Mouse (Mus musculus) hindbrain, postnatal 0 days (tissue): ENCODE results near the gene Xpnpep2. TPM values are rescaled to one million over a fixed set of nuclear protein-coding genes. Genes with fewer than 3 reads are reported as not detected.

Experiments
- ATAC-seq: fragments of 200-750 bp; cut with Nextera tagmentation; 2 replicates; pipeline ENCODE4 v1.8.0; 2017; ENCODE audit warnings: mild to moderate bottlenecking, moderate TSS enrichment, moderate library complexity
- DNase-seq: peaks from one replicate; pipeline ENCODE4 v3.0.0-alpha.2; 2015; ENCODE audit warnings: low spot score
- H3K27ac ChIP-seq: fragments of 300-500 bp; sonication (generic); 2 replicates; pipeline ENCODE4 v1.5.1; 2014; ENCODE audit warnings: mild to moderate bottlenecking
- H3K27me3 ChIP-seq: fragments of 300-500 bp; sonication (generic); 2 replicates; pipeline ENCODE4 v1.6.1; 2014; ENCODE audit warnings: low read length, mixed read lengths; ENCODE audit not compliant: insufficient read depth
- H3K36me3 ChIP-seq: fragments of 300-500 bp; sonication (generic); 2 replicates; pipeline ENCODE4 v1.6.1; 2014; ENCODE audit warnings: low read length, mixed read lengths; ENCODE audit not compliant: insufficient read depth
- H3K4me1 ChIP-seq: fragments of 300-500 bp; sonication (generic); 2 replicates; pipeline ENCODE4 v1.6.1; 2014; ENCODE audit warnings: antibody characterized with exemption, low read length, mixed read lengths; ENCODE audit not compliant: insufficient read depth
- H3K4me2 ChIP-seq: fragments of 300-500 bp; sonication (generic); 2 replicates; pipeline ENCODE4 v1.6.1; 2014; ENCODE audit warnings: low read depth, mild to moderate bottlenecking, low read length, moderate library complexity, mixed read lengths
- H3K4me3 ChIP-seq: fragments of 300-500 bp; sonication (generic); 2 replicates; pipeline ENCODE4 v1.5.1; 2014; ENCODE audit warnings: low read length
- H3K9ac ChIP-seq: fragments of 300-500 bp; sonication (generic); replicated peaks from 2 replicates; pipeline ENCODE4 v1.6.1; 2014; ENCODE audit warnings: mild to moderate bottlenecking, low read length, moderate library complexity, mixed read lengths
- H3K9me3 ChIP-seq: fragments of 300-500 bp; sonication (generic); 2 replicates; pipeline ENCODE4 v1.6.1; 2016; ENCODE audit warnings: low read length, mixed read lengths
- CTCF ChIP-seq: IDR thresholded peaks from 2 replicates; pipeline ENCODE4 v1.5.1; 2016; ENCODE audit warnings: antibody characterized with exemption, control low read depth, low read depth
- WGBS: fragments of 180-500 bp; shearing (Covaris S2); extraction: QIAGEN DNeasy Blood & Tissue Kit; methylation state at CpG from one replicate; pipeline ENCODE4 v1.1.7; 2014; 5-methylcytosine and 5-hydroxymethylcytosine counted together
- polyA plus RNA-seq: library from polyadenylated mRNA; unstranded; fragments of >200 nt; fragmentation: Nextera tagmentation; extraction: Ambion mirVana; gene quantifications from 2 replicates; pipeline ENCODE4 v1.2.1, GENCODE M21; 2015
- total RNA-seq: library from RNA; depleted of rRNA; stranded (reverse); fragments of >200 nt; gene quantifications from 2 replicates; pipeline ENCODE4 v1.2.3, GENCODE M21; 2014

Gene Xpnpep2
- total and polyA plus RNA-seq, 2 experiments from 2014 or later: 0.51 to 6.8 TPM

DNA sequence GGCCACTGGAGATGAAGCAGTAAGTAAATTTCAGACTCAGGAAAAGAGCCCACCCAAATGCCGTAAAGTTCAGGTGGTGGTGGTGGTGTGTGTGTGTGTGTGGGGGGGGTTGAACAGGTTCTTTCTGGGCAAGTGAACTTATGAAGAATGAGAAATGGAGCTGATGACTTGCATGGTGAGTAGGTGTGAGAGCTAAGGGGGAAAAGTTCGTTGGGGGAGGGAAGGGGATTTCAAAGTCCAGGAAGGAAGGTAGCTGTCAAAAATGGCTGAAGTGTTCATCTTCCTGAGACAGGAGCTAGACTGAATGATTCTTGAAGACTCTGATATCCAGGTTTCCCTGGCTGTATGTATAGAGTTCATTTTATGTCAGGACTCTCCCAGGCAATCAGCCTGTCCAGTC lies 38.7 kb downstream of the Xpnpep2 start:
- no peak for TF ChIP-seq CTCF
- ATAC-seq (no peak), DNase-seq (no peak)
- Histone ChIP-seq H3K9me3 (no peaks in the 10 kb centered on the region), H3K36me3 (no peaks in the 10 kb centered on the region), H3K9ac (no peak overlapping the region), H3K27me3 (no peaks in the 10 kb centered on the region), H3K4me2 (no peak overlapping the region), H3K4me1 (no peaks in the 10 kb centered on the region), H3K27ac (no peak overlapping the region), H3K4me3 (no peak overlapping the region)
- 80% methylated on average over 2 of the region's 2 CpGs for WGBS

DNA sequence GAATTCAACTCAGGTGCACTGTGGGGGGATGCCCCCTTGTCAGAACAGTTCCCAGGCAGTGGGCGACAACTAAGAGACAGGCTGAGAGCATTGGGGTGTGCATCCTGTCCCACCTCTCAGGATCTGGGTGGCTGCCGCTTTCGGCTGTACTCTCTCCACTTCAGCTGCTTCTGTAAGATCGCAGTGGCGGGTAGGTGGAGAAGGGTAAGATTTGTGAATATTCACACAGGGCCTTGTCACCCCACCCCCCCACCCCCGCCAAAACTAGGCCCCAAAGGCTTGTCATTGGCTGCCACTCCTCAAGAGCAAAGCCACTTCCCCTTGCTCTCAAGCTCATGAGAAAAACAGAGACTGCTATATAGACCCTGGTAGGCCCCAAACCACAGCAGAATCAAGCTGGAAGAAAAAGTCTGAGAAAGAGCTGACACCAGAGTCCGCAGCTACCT lies 39.2 kb downstream of the Xpnpep2 start:
- DNase-seq (no peak), ATAC-seq (no peak)
- Histone ChIP-seq H3K27ac (no peak overlapping the region), H3K9ac (no peak overlapping the region), H3K9me3 (no peaks in the 10 kb centered on the region), H3K4me3 (no peak overlapping the region), H3K27me3 (no peaks in the 10 kb centered on the region), H3K4me2 (no peak overlapping the region), H3K36me3 (no peaks in the 10 kb centered on the region), H3K4me1 (no peaks in the 10 kb centered on the region)
- 86% methylated on average over 7 of the region's 7 CpGs for WGBS
- no peak for TF ChIP-seq CTCF

DNA sequence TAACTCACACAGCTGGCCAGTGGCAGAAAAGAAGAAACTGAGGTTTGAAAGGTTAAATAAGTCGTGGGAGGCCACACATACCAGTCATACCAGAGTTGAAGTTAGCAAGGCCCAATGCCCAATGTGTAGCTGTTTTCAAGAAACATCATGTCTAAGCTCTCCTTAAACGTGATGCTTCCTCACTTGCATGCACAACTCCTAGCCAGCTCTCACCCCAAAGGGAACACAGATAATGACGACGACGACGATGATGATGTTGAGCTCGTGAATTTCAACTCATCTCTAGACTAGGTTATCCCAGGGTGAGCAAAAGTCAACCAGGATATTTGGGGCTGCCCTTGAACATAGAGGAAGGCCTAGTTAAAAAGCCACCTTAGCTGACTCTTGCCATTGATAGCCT lies 43.6 kb downstream of the Xpnpep2 start:
- no peak overlapping the region for H3K27ac ChIP-seq
- H3K9ac ChIP-seq: no peak overlapping the region
- no peak overlapping the region for H3K4me3 ChIP-seq
- no peak overlapping the region for H3K4me2 ChIP-seq
- TF ChIP-seq CTCF: no peak
- no peak for ATAC-seq
- 71% methylated on average over 7 of the region's 7 CpGs for WGBS
- no peaks in the 10 kb centered on the region for H3K4me1 ChIP-seq
- no peaks in the 10 kb centered on the region for H3K36me3 ChIP-seq
- H3K9me3 ChIP-seq: no peaks in the 10 kb centered on the region
- DNase-seq: no peak
- no peaks in the 10 kb centered on the region for H3K27me3 ChIP-seq

DNA sequence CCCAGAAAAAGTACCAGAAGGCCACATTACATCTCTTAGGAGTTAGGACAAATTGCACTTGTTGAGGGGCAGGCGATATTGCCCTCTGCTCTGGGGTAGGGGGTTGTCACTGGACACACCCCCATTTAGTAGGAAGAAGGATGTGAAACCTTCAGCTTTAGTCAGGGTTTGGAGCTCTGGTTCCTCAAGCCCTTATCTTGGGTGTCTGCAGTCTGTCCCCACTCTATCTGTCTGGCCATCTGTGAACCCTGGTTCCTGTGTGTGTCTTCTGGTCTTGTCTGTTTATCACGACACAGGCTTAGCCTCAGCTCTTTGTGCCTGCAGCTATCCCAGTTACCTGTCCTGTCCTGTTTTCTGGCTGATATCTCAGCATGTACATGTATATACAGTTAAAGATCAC lies 44.9 kb downstream of the Xpnpep2 start:
- H3K4me1 ChIP-seq: no peaks in the 10 kb centered on the region
- no peaks in the 10 kb centered on the region for H3K9me3 ChIP-seq
- no peak for DNase-seq
- ATAC-seq: no peak
- no peak overlapping the region for H3K4me2 ChIP-seq
- TF ChIP-seq CTCF: no peak
- H3K27ac ChIP-seq: no peak overlapping the region
- 90% methylated on average over 2 of the region's 2 CpGs for WGBS
- no peak overlapping the region for H3K4me3 ChIP-seq
- H3K27me3 ChIP-seq: no peaks in the 10 kb centered on the region
- no peaks in the 10 kb centered on the region for H3K36me3 ChIP-seq
- no peak overlapping the region for H3K9ac ChIP-seq

DNA sequence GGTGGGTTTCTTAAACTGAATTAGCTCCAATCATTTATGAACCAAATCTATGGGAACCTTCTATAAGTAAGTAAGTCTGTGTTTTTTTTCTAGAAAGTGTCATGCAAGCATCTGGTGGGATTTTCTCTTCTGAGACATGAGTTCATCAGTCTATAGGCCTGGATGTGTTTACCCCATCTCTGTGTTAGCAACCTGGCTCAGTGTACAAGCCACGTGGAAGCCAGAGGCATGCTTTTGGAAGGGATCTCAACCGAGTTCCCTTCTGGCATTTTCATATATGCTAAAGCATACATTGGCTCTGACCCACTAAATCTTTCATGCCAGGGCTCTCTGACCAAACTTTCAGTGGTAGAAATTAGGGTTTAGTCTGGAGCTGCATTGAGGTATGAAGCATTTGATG lies 45.4 kb downstream of the Xpnpep2 start:
- no peak overlapping the region for H3K9ac ChIP-seq
- no peak overlapping the region for H3K27ac ChIP-seq
- TF ChIP-seq CTCF: no peak
- WGBS: 57% methylated on average over 2 of the region's 2 CpGs
- no peaks in the 10 kb centered on the region for H3K9me3 ChIP-seq
- ATAC-seq (no peak), DNase-seq (no peak)
- no peak overlapping the region for H3K4me3 ChIP-seq
- no peaks in the 10 kb centered on the region for H3K27me3 ChIP-seq
- H3K36me3 ChIP-seq: no peaks in the 10 kb centered on the region
- H3K4me2 ChIP-seq: no peak overlapping the region
- H3K4me1 ChIP-seq: no peaks in the 10 kb centered on the region

DNA sequence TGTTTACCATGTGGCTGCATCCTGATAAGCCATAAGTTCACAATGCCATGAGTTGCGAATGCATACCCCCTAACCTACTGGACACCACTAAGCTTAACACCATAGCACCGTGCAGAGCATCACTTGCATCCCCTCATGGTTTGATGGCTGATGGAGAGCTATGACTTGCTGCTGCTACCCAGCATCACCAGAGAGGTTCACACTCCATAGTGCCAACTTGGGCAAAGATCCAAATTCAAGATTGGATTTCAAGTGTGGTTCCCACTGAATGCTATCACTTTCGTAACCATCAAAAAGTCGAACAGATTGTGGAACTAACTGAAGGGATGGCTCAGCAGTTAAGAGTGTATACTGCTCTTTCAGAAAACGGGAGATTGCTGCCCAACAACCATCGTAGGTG lies 47.0 kb downstream of the Xpnpep2 start:
- Histone ChIP-seq H3K9me3 (no peaks in the 10 kb centered on the region), H3K4me3 (no peak overlapping the region), H3K27me3 (no peaks in the 10 kb centered on the region), H3K4me2 (no peak overlapping the region), H3K36me3 (no peaks in the 10 kb centered on the region), H3K9ac (no peak overlapping the region), H3K4me1 (no peaks in the 10 kb centered on the region), H3K27ac (no peak overlapping the region)
- TF ChIP-seq CTCF: no peak
- ATAC-seq (no peak), DNase-seq (no peak)
- 82% methylated on average over 6 of the region's 6 CpGs for WGBS

DNA sequence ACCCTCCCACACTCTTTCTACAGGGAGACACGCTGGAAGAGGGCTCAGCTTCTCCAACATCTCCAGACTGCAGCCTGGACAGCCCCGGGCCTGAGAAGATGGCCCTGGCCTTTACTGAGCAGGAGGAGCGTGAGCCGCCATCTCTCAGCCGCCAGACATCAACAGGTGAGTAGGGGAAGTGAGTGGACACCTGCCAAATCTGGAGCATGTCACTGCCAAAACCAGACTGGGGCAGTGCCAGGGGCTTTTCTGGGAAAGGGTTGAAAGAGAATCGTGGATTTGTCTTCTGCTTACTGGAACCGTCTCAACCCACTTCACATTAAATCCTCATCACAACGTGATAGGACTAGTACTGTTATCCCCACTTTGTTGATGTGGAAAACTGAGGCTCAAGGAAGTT lies 48.9 kb downstream of the Xpnpep2 start:
- 73% methylated on average over 8 of the region's 8 CpGs for WGBS
- DNase-seq (no peak), ATAC-seq (no peak)
- Histone ChIP-seq H3K4me3 (no peak overlapping the region), H3K27me3 (no peaks in the 10 kb centered on the region), H3K36me3 (no peaks in the 10 kb centered on the region), H3K4me1 (no peaks in the 10 kb centered on the region), H3K4me2 (no peak overlapping the region), H3K9me3 (no peaks in the 10 kb centered on the region), H3K27ac (no peak overlapping the region), H3K9ac (no peak overlapping the region)
- TF ChIP-seq CTCF: no peak
